ENCODE assay signal across 14 mouse cellular contexts in genomic region chr19:46087871-46088270, GRCm38 (mm10). TPM values are rescaled to one million over a fixed set of nuclear protein-coding genes. Genes with fewer than 3 reads are reported as not detected.
A peak's percentile ranks its signal among the peaks of the same experiment; 100 is the strongest.
DNase-seq lines count a peak whose midpoint lies in the region; ATAC-seq and TF ChIP-seq lines count a peak whose summit lies in the region.
"Had no signal": no experiment of that assay in that cellular context is flagged by ENCODE, and none has a peak within 500 bp of the region (broad histone marks: within the 10 kb centered on the region; RNA-seq: fewer than 3 reads in every experiment).

No protein-coding gene starts in this region.

- no peaks in the 10 kb centered on the region for H3K9me3 ChIP-seq in hindbrain, postnatal 0 days (ENCODE audit: low read length)
- no peaks in the 10 kb centered on the region for H3K9me3 ChIP-seq in hindbrain, embryonic 12.5 days (replicated peaks)
- no peaks in the 10 kb centered on the region for H3K9me3 ChIP-seq in forebrain, embryonic 12.5 days

- H3K4me1 ChIP-seq in hindbrain, postnatal 0 days (ENCODE audit: insufficient read depth, low read length): no peaks in the 10 kb centered on the region
- H3K4me1 ChIP-seq in hindbrain, embryonic 12.5 days: no peaks in the 10 kb centered on the region
- no peaks in the 10 kb centered on the region for H3K4me1 ChIP-seq in forebrain, embryonic 12.5 days

- no peaks in the 10 kb centered on the region for H3K27me3 ChIP-seq in hindbrain, postnatal 0 days (ENCODE audit: insufficient read depth, low read length)
- H3K27me3 ChIP-seq in hindbrain, embryonic 12.5 days: no peaks in the 10 kb centered on the region
- H3K27me3 ChIP-seq in forebrain, embryonic 12.5 days: no peaks in the 10 kb centered on the region

- no peak for ATAC-seq in hindbrain, postnatal 0 days
- no peak for ATAC-seq in hindbrain, embryonic 12.5 days (ENCODE audit: low FRiP score)
- no peak for ATAC-seq in forebrain, embryonic 12.5 days (ENCODE audit: low FRiP score)
- ATAC-seq: activated CD4-positive, CD25-positive, alpha-beta regulatory T cell, adult 4 months had no signal

- H3K4me3 ChIP-seq in hindbrain, postnatal 0 days (ENCODE audit: low read length): no peak overlapping the region
- no peak overlapping the region for H3K4me3 ChIP-seq in hindbrain, embryonic 12.5 days
- no peak overlapping the region for H3K4me3 ChIP-seq in forebrain, embryonic 12.5 days (replicated peaks)

- TF ChIP-seq CTCF in hindbrain, postnatal 0 days (IDR thresholded peaks at IDR 0.05; ENCODE audit: low read depth): no peak

- intact Hi-C loops in heart, postnatal 36 days (cut with DNase I): loop anchor here (2.0 kb wide), 2 partner anchors 47 to 167 kb away; no protein-coding TSS in a partner anchor

- peak; percentile 66 for DNase-seq in adrenal gland, adult 2 months
- DNase-seq in adrenal gland, adult 18-20 months (ENCODE audit: low spot score in 2 of 2): no peak
- peak; percentile 23 for DNase-seq in hindbrain, postnatal 0 days (ENCODE audit: low spot score)
- peak; percentile 56 to 61 for DNase-seq in adrenal gland, postnatal 36 days
- peak; percentile 63 to 71 for DNase-seq in heart, postnatal 36 days
- no peak for DNase-seq in right cerebral cortex, postnatal 25 days
- DNase-seq: lung, embryonic 14.5 days had no signal

- H3K36me3 ChIP-seq in hindbrain, postnatal 0 days (ENCODE audit: insufficient read depth, low read length): peaks cover 20% of the 10 kb centered on the region
- peaks cover 31% of the 10 kb centered on the region for H3K36me3 ChIP-seq in hindbrain, embryonic 12.5 days
- H3K36me3 ChIP-seq in forebrain, embryonic 12.5 days (replicated peaks): peaks cover 29% of the 10 kb centered on the region

- no peak overlapping the region for H3K9ac ChIP-seq in hindbrain, postnatal 0 days (replicated peaks; ENCODE audit: low read length)
- H3K9ac ChIP-seq in hindbrain, embryonic 12.5 days: no peak overlapping the region
- H3K9ac ChIP-seq in forebrain, embryonic 12.5 days: no peak overlapping the region
- H3K9ac ChIP-seq: lung, embryonic 14.5 days had no signal

- WGBS in hindbrain, postnatal 0 days: 66% methylated on average over 7 of the region's 7 CpGs
- WGBS in hindbrain, embryonic 12.5 days: 87% methylated on average over 7 of the region's 7 CpGs
- WGBS in forebrain, embryonic 12.5 days: 81% methylated on average over 7 of the region's 7 CpGs

- no peak overlapping the region for H3K4me2 ChIP-seq in hindbrain, postnatal 0 days (ENCODE audit: low read depth, low read length)
- H3K4me2 ChIP-seq in hindbrain, embryonic 12.5 days (replicated peaks): no peak overlapping the region
- H3K4me2 ChIP-seq in forebrain, embryonic 12.5 days: no peak overlapping the region
- H3K4me2 ChIP-seq: lung, embryonic 14.5 days had no signal

- no peak overlapping the region for H3K27ac ChIP-seq in hindbrain, postnatal 0 days
- no peak overlapping the region for H3K27ac ChIP-seq in hindbrain, embryonic 12.5 days
- H3K27ac ChIP-seq in forebrain, embryonic 12.5 days: no peak overlapping the region

RNA-seq across cellular contexts. Expression of gene Nolc1, which starts 12.2 kb away (rescaled TPM):
- 10 to 100 TPM; 44.6 to 72.2 TPM for total RNA-seq in adrenal gland, adult 2 months (2021)
- polyA plus RNA-seq in adrenal gland, adult 2 months (2012; rRNA removed): 4.3 and 5.8 TPM in 2 replicates
- total RNA-seq in adrenal gland, adult 18-20 months (2021): 10 to 100 TPM; 52.2 to 61.8 TPM
- total RNA-seq in hindbrain, postnatal 0 days (2014; rRNA removed): 24.1 and 26.9 TPM in 2 replicates
- 57.7 and 61.6 TPM in 2 replicates for polyA plus RNA-seq in hindbrain, postnatal 0 days (2015; fragmentation: Nextera tagmentation; extraction: Ambion mirVana)
- polyA plus RNA-seq in hindbrain, embryonic 12.5 days (2016; fragmentation: Nextera tagmentation; extraction: Ambion mirVana): 84.9 and 88.7 TPM in 2 replicates
- total RNA-seq in adrenal gland, postnatal 36 days (2021): 10 to 100 TPM; 42.0 to 56.0 TPM
- 10 to 100 TPM; 14.4 to 19.8 TPM for total RNA-seq in heart, postnatal 36 days (2021)
- polyA plus RNA-seq in forebrain, embryonic 12.5 days (2016; fragmentation: Nextera tagmentation; extraction: Ambion mirVana): 117 and 118 TPM in 2 replicates

RNA-seq across cellular contexts. Expression of gene Ldb1, which starts 42.9 kb away (rescaled TPM):
- 10 to 100 TPM; 58.2 to 67.1 TPM for total RNA-seq in adrenal gland, adult 2 months (2021)
- 99.3 and 117 TPM in 2 replicates for polyA plus RNA-seq in adrenal gland, adult 2 months (2012; rRNA removed)
- 10 to 100 TPM; 53.0 to 59.4 TPM for total RNA-seq in adrenal gland, adult 18-20 months (2021)
- total RNA-seq in hindbrain, postnatal 0 days (2014; rRNA removed): 139 and 140 TPM in 2 replicates
- 76.8 and 83.0 TPM in 2 replicates for polyA plus RNA-seq in hindbrain, postnatal 0 days (2015; fragmentation: Nextera tagmentation; extraction: Ambion mirVana)
- polyA plus RNA-seq in hindbrain, embryonic 12.5 days (2016; fragmentation: Nextera tagmentation; extraction: Ambion mirVana): 129 and 138 TPM in 2 replicates
- 10 to 100 TPM; 57.5 to 64.0 TPM for total RNA-seq in adrenal gland, postnatal 36 days (2021)
- 10 to 100 TPM; 38.4 to 52.4 TPM for total RNA-seq in heart, postnatal 36 days (2021)
- polyA plus RNA-seq in forebrain, embryonic 12.5 days (2016; fragmentation: Nextera tagmentation; extraction: Ambion mirVana): 138 and 139 TPM in 2 replicates

RNA-seq across cellular contexts. Expression of gene Pprc1, which starts 43.2 kb away (rescaled TPM):
- total RNA-seq in adrenal gland, adult 2 months (2021): 10 to 100 TPM; 22.5 to 36.4 TPM
- polyA plus RNA-seq in adrenal gland, adult 2 months (2012; rRNA removed): 16.0 and 19.1 TPM in 2 replicates
- total RNA-seq in adrenal gland, adult 18-20 months (2021): 10 to 100 TPM; 39.8 to 40.9 TPM
- 9.3 and 25.0 TPM in 2 replicates for total RNA-seq in hindbrain, postnatal 0 days (2014; rRNA removed)
- 7.9 and 9.0 TPM in 2 replicates for polyA plus RNA-seq in hindbrain, postnatal 0 days (2015; fragmentation: Nextera tagmentation; extraction: Ambion mirVana)
- polyA plus RNA-seq in hindbrain, embryonic 12.5 days (2016; fragmentation: Nextera tagmentation; extraction: Ambion mirVana): 28.5 and 30.8 TPM in 2 replicates
- 10 to 100 TPM; 28.6 to 49.3 TPM for total RNA-seq in adrenal gland, postnatal 36 days (2021)
- total RNA-seq in heart, postnatal 36 days (2021): 10 to 100 TPM; 16.1 to 16.4 TPM
- polyA plus RNA-seq in forebrain, embryonic 12.5 days (2016; fragmentation: Nextera tagmentation; extraction: Ambion mirVana): 37.1 and 41.7 TPM in 2 replicates

RNA-seq across cellular contexts. Expression of gene Elovl3, which starts 43.8 kb away (rescaled TPM):
- 10 to 100 TPM; 54.7 to 59.4 TPM for total RNA-seq in adrenal gland, adult 2 months (2021)
- 2.6 and 4.8 TPM in 2 replicates for polyA plus RNA-seq in adrenal gland, adult 2 months (2012; rRNA removed)
- 10 to 100 TPM; 84.8 to 94.1 TPM for total RNA-seq in adrenal gland, adult 18-20 months (2021)
- not detected in 2 replicates for total RNA-seq in hindbrain, postnatal 0 days (2014; rRNA removed)
- not detected in 2 replicates for polyA plus RNA-seq in hindbrain, postnatal 0 days (2015; fragmentation: Nextera tagmentation; extraction: Ambion mirVana)
- 0.23 TPM in 1 of 2 replicates, not detected in the other for polyA plus RNA-seq in hindbrain, embryonic 12.5 days (2016; fragmentation: Nextera tagmentation; extraction: Ambion mirVana)
- total RNA-seq in adrenal gland, postnatal 36 days (2021): 10 to 100 TPM in 1 of 2 experiments, 1 to 10 TPM in 1; 6.1 to 26.5 TPM
- total RNA-seq in heart, postnatal 36 days (2021): under 1 TPM in 1 of 2 experiments, not detected in 1; 0.69 TPM
- not detected in 2 replicates for polyA plus RNA-seq in forebrain, embryonic 12.5 days (2016; fragmentation: Nextera tagmentation; extraction: Ambion mirVana)
- total RNA-seq: layer of hippocampus, postnatal 14 days had no signal
- polyA plus RNA-seq: activated CD4-positive, CD25-positive, alpha-beta regulatory T cell, adult 4 months; hindbrain, embryonic 11.5 days; kidney, embryonic 16.5 days; lung, embryonic 14.5 days; spleen, adult 2 months had no signal

Comparison
In these comparisons a context has a peak if more than half of its experiments do, and no peak if none do; other contexts are left out.
1. DNase-seq: peak in adrenal gland, adult 2 months (single experiment), hindbrain, postnatal 0 days (single experiment), adrenal gland, postnatal 36 days (2 of 2) and heart, postnatal 36 days (2 of 2); none in adrenal gland, adult 18-20 months (0 of 2) and right cerebral cortex, postnatal 25 days (single experiment).